Mouse (Mus musculus) midbrain, embryonic 15.5 days (tissue): ENCODE measurements at regions not wholly inside any gene's neighbourhood (a gene's known extent, or its start where the extent isn't known, plus 50 kb on each side); places are given as distances from the start of the nearest gene placed in this dataset.
"Not testable (repeated sequence)": the region's sequence is repeated elsewhere in the genome, so short reads cannot be mapped to it uniquely, and the experiment has no call there.

Experiments used
- ATAC-seq: fragments of 200-750 bp; cut with Nextera tagmentation; replicated peaks from 2 replicates; pipeline ENCODE4 v1.8.0; 2017; ENCODE audit warnings: moderate TSS enrichment
- H3K27ac ChIP-seq: fragments of 300-500 bp; sonication (generic); 2 replicates; pipeline ENCODE4 v1.5.1; 2015; ENCODE audit warnings: mild to moderate bottlenecking, inconsistent platforms
- H3K27me3 ChIP-seq: fragments of 300-500 bp; sonication (generic); replicated peaks from 2 replicates; pipeline ENCODE4 v1.6.1; 2015; ENCODE audit warnings: inconsistent platforms
- H3K36me3 ChIP-seq: fragments of 300-500 bp; sonication (generic); replicated peaks from 2 replicates; pipeline ENCODE4 v1.6.1; 2015; ENCODE audit warnings: inconsistent platforms
- H3K4me1 ChIP-seq: fragments of 300-500 bp; sonication (generic); 2 replicates; pipeline ENCODE4 v1.6.1; 2015; ENCODE audit warnings: inconsistent platforms
- H3K4me2 ChIP-seq: fragments of 300-500 bp; sonication (generic); 2 replicates; pipeline ENCODE4 v1.6.1; 2015; ENCODE audit warnings: inconsistent platforms, mild to moderate bottlenecking, moderate library complexity
- H3K4me3 ChIP-seq: fragments of 300-500 bp; sonication (generic); 2 replicates; pipeline ENCODE4 v1.5.1; 2015; ENCODE audit warnings: mild to moderate bottlenecking, inconsistent platforms
- H3K9ac ChIP-seq: fragments of 300-500 bp; sonication (generic); 2 replicates; pipeline ENCODE4 v1.6.1; 2015; ENCODE audit warnings: mild to moderate bottlenecking, inconsistent platforms
- H3K9me3 ChIP-seq: fragments of 300-500 bp; sonication (generic); 2 replicates; pipeline ENCODE4 v1.6.1; 2016; ENCODE audit warnings: inconsistent platforms
- WGBS: fragments of 180-500 bp; shearing (Covaris S2); methylation state at CpG from one replicate; pipeline ENCODE4 v1.1.7; 2015; ENCODE audit warnings: mixed read lengths; 5-methylcytosine and 5-hydroxymethylcytosine counted together

GRCm38 (mm10) chr16:58072441-58072840, 317.9 kb upstream of the Col8a1 start:
- H3K9ac ChIP-seq: no peak overlapping the region
- H3K4me1 ChIP-seq: no peaks in the 10 kb centered on the region
- 86% methylated on average over 3 of the region's 3 CpGs for WGBS
- H3K27me3 ChIP-seq: no peaks in the 10 kb centered on the region
- no peak overlapping the region for H3K4me3 ChIP-seq
- H3K4me2 ChIP-seq: no peak overlapping the region
- ATAC-seq: no peak
- H3K36me3 ChIP-seq: no peaks in the 10 kb centered on the region
- H3K9me3 ChIP-seq: no peaks in the 10 kb centered on the region
- no peak overlapping the region for H3K27ac ChIP-seq

- Histone ChIP-seq H3K9ac (no peak overlapping the region), H3K27me3 (no peaks in the 10 kb centered on the region), H3K27ac (no peak overlapping the region), H3K4me2 (no peak overlapping the region), H3K36me3 (no peaks in the 10 kb centered on the region), H3K4me1 (no peaks in the 10 kb centered on the region), H3K9me3 (no peaks in the 10 kb centered on the region), H3K4me3 (no peak overlapping the region)
- WGBS: 31% methylated on average over 4 of the region's 4 CpGs
- ATAC-seq: 0 out of 2 replicates have a peak, but pooled peaks have one; percentile 33
Measured at GRCm38 (mm10) chr16:58100351-58100750, 307.9 kb upstream of the Dcbld2 start.

GRCm38 (mm10) chr16:58110452-58110851, 297.8 kb upstream of the Dcbld2 start:
- Histone ChIP-seq H3K4me1 (no peaks in the 10 kb centered on the region), H3K9ac (no peak overlapping the region), H3K27me3 (no peaks in the 10 kb centered on the region), H3K27ac (no peak overlapping the region), H3K4me3 (no peak overlapping the region), H3K36me3 (no peaks in the 10 kb centered on the region), H3K4me2 (no peak overlapping the region), H3K9me3 (no peaks in the 10 kb centered on the region)
- ATAC-seq: no peak
- WGBS: 93% methylated on average over 1 of the region's 1 CpGs

- H3K9me3 ChIP-seq: no peaks in the 10 kb centered on the region
- H3K4me3 ChIP-seq: no peak overlapping the region
- H3K9ac ChIP-seq: no peak overlapping the region
- H3K4me2 ChIP-seq: no peak overlapping the region
- H3K27me3 ChIP-seq: no peaks in the 10 kb centered on the region
- ATAC-seq: no peak
- H3K27ac ChIP-seq: no peak overlapping the region
- no peaks in the 10 kb centered on the region for H3K4me1 ChIP-seq
- H3K36me3 ChIP-seq: no peaks in the 10 kb centered on the region
- WGBS: 84% methylated on average over 1 of the region's 1 CpGs
Measured at GRCm38 (mm10) chr16:58126086-58126485, 282.2 kb upstream of the Dcbld2 start.

- 30% methylated on average over 12 of the region's 12 CpGs for WGBS
- Histone ChIP-seq H3K9me3 (no peaks in the 10 kb centered on the region), H3K27ac (no peak overlapping the region), H3K4me2 (peak overlapping the region; percentile 19), H3K36me3 (no peaks in the 10 kb centered on the region), H3K27me3 (no peaks in the 10 kb centered on the region), H3K9ac (no peak overlapping the region), H3K4me3 (no peak overlapping the region), H3K4me1 (0 out of 2 replicates have a peak, but pooled peaks cover 3% of the 10 kb centered on the region)
- peak; percentile 93 for ATAC-seq
Measured at GRCm38 (mm10) chr16:58136144-58136905, 271.9 kb upstream of the Dcbld2 start.

GRCm38 (mm10) chr16:58136979-58137378, 271.3 kb upstream of the Dcbld2 start:
- no peak overlapping the region for H3K4me3 ChIP-seq
- peak; percentile 61 for ATAC-seq
- H3K9ac ChIP-seq: no peak overlapping the region
- H3K27ac ChIP-seq: no peak overlapping the region
- no peaks in the 10 kb centered on the region for H3K36me3 ChIP-seq
- H3K4me2 ChIP-seq: peak overlapping the region; percentile 19
- H3K27me3 ChIP-seq: no peaks in the 10 kb centered on the region
- H3K9me3 ChIP-seq: no peaks in the 10 kb centered on the region
- 0 out of 2 replicates have a peak, but pooled peaks cover 3% of the 10 kb centered on the region for H3K4me1 ChIP-seq
- WGBS: 87% methylated on average over 7 of the region's 7 CpGs

- H3K27me3 ChIP-seq: no peaks in the 10 kb centered on the region
- 82% methylated on average over 4 of the region's 4 CpGs for WGBS
- H3K36me3 ChIP-seq: no peaks in the 10 kb centered on the region
- H3K4me3 ChIP-seq: no peak overlapping the region
- ATAC-seq: no peak
- no peak overlapping the region for H3K4me2 ChIP-seq
- H3K4me1 ChIP-seq: 0 out of 2 replicates have a peak, but pooled peaks cover 3% of the 10 kb centered on the region
- no peak overlapping the region for H3K9ac ChIP-seq
- H3K9me3 ChIP-seq: no peaks in the 10 kb centered on the region
- H3K27ac ChIP-seq: no peak overlapping the region
Measured at GRCm38 (mm10) chr16:58137728-58138279, 270.4 kb upstream of the Dcbld2 start.

- no peak overlapping the region for H3K27ac ChIP-seq
- no peaks in the 10 kb centered on the region for H3K27me3 ChIP-seq
- no peak overlapping the region for H3K9ac ChIP-seq
- H3K4me1 ChIP-seq: no peaks in the 10 kb centered on the region
- 26% methylated on average over 6 of the region's 6 CpGs for WGBS
- H3K36me3 ChIP-seq: no peaks in the 10 kb centered on the region
- H3K9me3 ChIP-seq: no peaks in the 10 kb centered on the region
- no peak for ATAC-seq
- no peak overlapping the region for H3K4me3 ChIP-seq
- H3K4me2 ChIP-seq: no peak overlapping the region
Measured at GRCm38 (mm10) chr16:58146479-58146878, 261.8 kb upstream of the Dcbld2 start.

- Histone ChIP-seq H3K4me2 (no peak overlapping the region), H3K4me1 (no peaks in the 10 kb centered on the region), H3K4me3 (no peak overlapping the region), H3K36me3 (no peaks in the 10 kb centered on the region), H3K9ac (no peak overlapping the region), H3K27ac (no peak overlapping the region), H3K9me3 (no peaks in the 10 kb centered on the region), H3K27me3 (no peaks in the 10 kb centered on the region)
- WGBS: 36% methylated on average over 4 of the region's 4 CpGs
- ATAC-seq: peak; percentile 77
Measured at GRCm38 (mm10) chr16:58155538-58155937, 252.7 kb upstream of the Dcbld2 start.

GRCm38 (mm10) chr16:58178744-58179401, 229.4 kb upstream of the Dcbld2 start:
- no peak for ATAC-seq
- Histone ChIP-seq H3K4me3 (no peak overlapping the region), H3K4me1 (no peaks in the 10 kb centered on the region), H3K9ac (no peak overlapping the region), H3K27ac (no peak overlapping the region), H3K4me2 (no peak overlapping the region), H3K36me3 (no peaks in the 10 kb centered on the region), H3K9me3 (no peaks in the 10 kb centered on the region), H3K27me3 (no peaks in the 10 kb centered on the region)
- 72% methylated on average over 5 of the region's 5 CpGs for WGBS

GRCm38 (mm10) chr16:58179981-58180380, 228.3 kb upstream of the Dcbld2 start:
- ATAC-seq, H3K27ac ChIP-seq, H3K4me2 ChIP-seq, H3K4me1 ChIP-seq, H3K9me3 ChIP-seq, H3K36me3 ChIP-seq, H3K9ac ChIP-seq, H3K4me3 ChIP-seq, H3K27me3 ChIP-seq: not testable (repeated sequence)

GRCm38 (mm10) chr16:58194619-58195497, 213.4 kb upstream of the Dcbld2 start:
- Histone ChIP-seq H3K4me3 (no peak overlapping the region), H3K36me3 (no peaks in the 10 kb centered on the region), H3K27ac (no peak overlapping the region), H3K27me3 (no peaks in the 10 kb centered on the region), H3K9me3 (no peaks in the 10 kb centered on the region), H3K9ac (no peak overlapping the region), H3K4me1 (no peaks in the 10 kb centered on the region), H3K4me2 (no peak overlapping the region)
- 92% methylated on average over 5 of the region's 5 CpGs for WGBS
- no peak for ATAC-seq
